Mouse (Mus musculus) bone marrow macrophage, adult 2 months (primary cell): ENCODE results near the gene Pex16.

Source experiments
- CTCF ChIP-seq: IDR thresholded peaks from 2 replicates; pipeline ENCODE4 v1.5.1; 2012; ENCODE audit warnings: low read depth, mild to moderate bottlenecking, low read length, moderate library complexity
- POLR2A ChIP-seq: IDR thresholded peaks from 2 replicates; pipeline ENCODE4 v1.6.1; 2012; ENCODE audit warnings: mild to moderate bottlenecking, low read depth, low read length, borderline replicate concordance

GRCm38 (mm10) chr2:92370375-92370774, 4.1 kb upstream of the Pex16 start:
- TF ChIP-seq CTCF (no peak), POLR2A (no peak)
